Mouse (Mus musculus) adrenal gland, postnatal 36 days (tissue): ENCODE data around the gene Gm7145. TPM values are rescaled to one million over a fixed set of nuclear protein-coding genes. Genes with fewer than 3 reads are reported as not detected.
"Not testable (repeated sequence)": the region's sequence is repeated elsewhere in the genome, so short reads cannot be mapped to it uniquely, and the experiment has no call there.

Experiments
- DNase-seq, 2 experiments: peaks; one replicate each; pipeline ENCODE4 v3.0.0; 2021; ENCODE audit warnings: mixed read lengths in 1 of 2
- long read RNA-seq, 2 experiments: library from polyadenylated mRNA; stranded (forward); transcript quantifications; one replicate each; pipeline ENCODE4 v2.0.0; 2021; ENCODE audit warnings: borderline sequencing depth in 2 of 2
- total RNA-seq, 2 experiments: library from RNA; stranded (reverse); gene quantifications; 2 replicates each; pipeline ENCODE4 v1.2.3; 2021

The Gm7145 gene
- not detected for total RNA-seq
- long read RNA-seq, experiment 1, result 0 reads
- long read RNA-seq, experiment 2, result 0 reads

DNA sequence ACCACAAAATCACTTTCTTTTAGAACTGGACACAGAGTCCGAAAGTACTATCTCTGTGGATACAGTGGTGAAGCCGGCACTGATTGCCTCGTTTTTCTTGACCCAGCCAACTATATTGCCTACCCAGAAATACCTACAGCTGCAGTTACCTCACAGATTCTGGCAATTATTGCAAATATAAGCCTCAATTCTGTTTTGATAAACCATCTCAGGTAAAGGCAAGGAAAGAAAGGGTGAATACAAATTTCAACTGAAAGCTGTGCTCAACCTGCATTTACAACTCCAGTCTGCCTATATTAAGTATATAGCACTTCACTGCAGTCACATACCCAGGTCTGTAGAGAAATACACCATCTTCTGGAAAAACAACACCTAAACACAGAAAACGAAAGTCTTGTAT lies at the start of gene Gm7145:
Gene Gm7145 (plus strand): TSS at position 301 of the 400 bp plus-strand sequence.
- no peak for DNase-seq

DNA sequence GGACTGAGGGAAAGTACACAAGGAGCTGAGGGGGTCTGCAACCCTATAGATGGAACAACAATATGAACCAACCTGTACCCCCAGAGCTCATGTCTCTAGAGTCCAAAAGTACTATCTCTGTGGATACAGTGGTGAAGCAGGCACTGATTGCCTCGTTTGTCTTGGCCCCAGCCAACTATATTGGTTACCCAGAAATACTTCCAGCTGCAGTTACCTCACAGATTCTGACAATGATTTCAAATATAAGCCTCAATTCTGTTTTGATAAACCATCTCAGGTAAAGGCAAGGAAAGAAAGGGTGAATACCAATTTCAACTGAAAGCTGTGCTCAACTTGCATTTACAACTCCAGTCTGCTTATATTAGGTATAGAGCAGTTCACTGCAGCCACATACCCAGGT lies 38.0 kb upstream of the Gm7145 start, which contains the start of gene Gm28168:
Gene Gm28168 (plus strand): TSS at position 301 of the 400 bp plus-strand sequence.
- DNase-seq, result not testable (repeated sequence)

DNA sequence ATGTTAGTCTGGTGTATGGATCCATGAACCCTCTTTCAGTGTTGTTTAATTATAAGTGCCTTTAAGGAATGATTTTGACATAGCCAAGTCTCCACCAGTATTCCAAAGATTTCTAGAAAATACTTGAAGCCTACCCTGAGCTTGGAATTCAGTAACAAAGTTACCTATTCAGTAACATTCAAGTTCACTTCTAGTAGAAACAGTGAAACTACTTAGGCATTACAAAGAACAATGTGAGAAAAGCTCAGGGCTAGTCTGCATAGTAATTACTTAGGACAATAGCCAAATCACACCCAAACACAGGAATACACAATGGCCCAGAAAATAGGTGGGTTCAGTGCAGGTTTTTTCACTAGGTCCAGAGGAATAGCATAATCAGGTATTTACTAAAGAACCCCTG lies 38.1 kb downstream of the Gm7145 start:
- DNase-seq, result not testable (repeated sequence)

DNA sequence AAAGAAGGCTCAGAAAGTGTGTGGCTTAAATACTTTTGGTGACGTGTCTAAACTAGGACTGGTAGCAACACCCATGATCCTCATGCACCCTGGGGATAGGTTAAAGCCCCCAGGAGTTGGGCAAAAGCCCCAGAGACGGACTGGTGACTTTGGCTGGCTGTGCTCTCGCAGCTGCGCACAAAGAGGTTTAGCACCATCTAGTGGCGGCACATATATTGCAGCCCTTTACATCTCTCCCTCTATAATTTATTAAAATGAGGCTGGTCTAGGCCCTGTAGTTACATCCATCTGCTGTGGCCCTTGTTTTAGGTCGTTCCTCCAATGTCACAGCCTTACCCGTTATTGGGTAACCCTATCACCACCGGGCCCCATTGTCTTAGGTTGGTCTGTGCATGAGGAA lies 47.0 kb downstream of the Gm7145 start:
- peak; percentile 0 to 4 for DNase-seq

Other genes starting within 250 kb of the Gm7145 start
- not detected for gene B020011L13Rik, start 184.8 kb upstream of the Gm7145 start, total RNA-seq
- gene Gm28360, start 135.9 kb upstream of the Gm7145 start, total RNA-seq, result not detected
- gene Gm28168, start 37.9 kb upstream of the Gm7145 start, total RNA-seq, result not detected
- gene Gm29106, start 210.6 kb downstream of the Gm7145 start, total RNA-seq, result not detected